Mouse (Mus musculus): Measurements from ENCODE around the gene Kmt2b.

GRCm38 (mm10) chr7:30532931-30533330, 55.6 kb downstream of the Kmt2b start:
- no peak for TF ChIP-seq POLR2A (IDR thresholded peaks at IDR 0.05; ENCODE audit: control insufficient read depth in 1 of 2, insufficient read depth in 1 of 2, low read depth in 1 of 2, low read length in 2 of 2, poor library complexity in 1 of 2)
- no peak for TF ChIP-seq CTCF (IDR thresholded peaks at IDR 0.05 in 2 of 3, conservative IDR thresholded peaks at IDR 0.05 in 1 of 3; ENCODE audit: control insufficient read depth in 1 of 3, insufficient read depth in 1 of 3, low read depth in 2 of 3, low read length in 3 of 3, poor library complexity in 1 of 3, severe bottlenecking in 1 of 3)
- no peak for TF ChIP-seq TAL1 (IDR thresholded peaks at IDR 0.05; ENCODE audit: low read length)
- TF ChIP-seq USF1 (IDR thresholded peaks at IDR 0.05; ENCODE audit: low read depth, low read length), result no peak
- no peak for TF ChIP-seq EP300 (IDR thresholded peaks at IDR 0.05; ENCODE audit: low read depth in 1 of 2, low read length in 2 of 2)
- TF ChIP-seq GATA1 (IDR thresholded peaks at IDR 0.05; ENCODE audit: low read depth, low read length), result no peak
- TF ChIP-seq ZKSCAN1 (IDR thresholded peaks at IDR 0.05; ENCODE audit: low read depth, low read length), result no peak
